Mouse (Mus musculus) lung, adult 18-20 months (tissue): ENCODE results near the gene Phc2.

Experiments
- DNase-seq, 2 experiments: peaks; one replicate each; pipeline ENCODE4 v3.0.0; 2022; ENCODE audit warnings: mixed read lengths in 2 of 2

Gene Phc2

DNA sequence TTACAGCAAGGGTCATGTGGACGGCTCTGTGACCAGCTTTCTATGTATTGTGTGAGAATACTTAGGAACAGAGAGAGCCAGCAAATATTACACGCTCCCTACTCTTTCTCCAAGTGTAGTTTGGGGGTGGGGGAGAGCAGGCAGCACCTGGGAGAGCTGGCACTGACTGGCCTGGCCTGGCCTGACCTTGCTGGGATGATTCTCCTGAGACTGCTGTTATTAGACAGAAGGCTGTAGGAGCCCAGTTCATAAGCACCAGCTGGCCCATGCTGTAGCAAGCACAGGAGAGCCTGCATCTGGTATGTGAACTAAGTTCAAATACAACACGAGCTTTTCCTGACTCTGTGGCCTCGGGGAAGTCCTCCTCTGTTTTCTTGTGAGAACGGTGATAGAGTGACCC is 38.7 kb downstream of the Phc2 start:
- DNase-seq: no peak

DNA sequence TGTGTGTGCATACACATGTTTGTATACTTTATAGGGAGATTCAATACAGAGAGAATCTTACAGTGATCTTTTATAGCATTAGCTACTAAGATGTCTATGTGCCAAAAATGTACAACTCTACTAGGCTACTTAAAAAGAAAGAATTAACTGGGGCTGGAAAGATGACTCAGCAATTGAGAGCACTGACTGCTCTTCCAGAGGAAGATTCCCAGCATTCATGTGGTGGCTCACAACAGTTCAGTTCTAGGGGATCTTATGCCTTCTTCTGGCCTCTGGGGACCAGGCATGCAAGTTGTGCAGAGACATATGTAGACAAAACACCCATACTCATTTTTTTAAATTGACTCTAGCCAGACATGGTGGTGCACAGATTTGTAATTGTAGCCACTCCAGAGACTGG is 39.8 kb downstream of the Phc2 start:
- DNase-seq: no peak

DNA sequence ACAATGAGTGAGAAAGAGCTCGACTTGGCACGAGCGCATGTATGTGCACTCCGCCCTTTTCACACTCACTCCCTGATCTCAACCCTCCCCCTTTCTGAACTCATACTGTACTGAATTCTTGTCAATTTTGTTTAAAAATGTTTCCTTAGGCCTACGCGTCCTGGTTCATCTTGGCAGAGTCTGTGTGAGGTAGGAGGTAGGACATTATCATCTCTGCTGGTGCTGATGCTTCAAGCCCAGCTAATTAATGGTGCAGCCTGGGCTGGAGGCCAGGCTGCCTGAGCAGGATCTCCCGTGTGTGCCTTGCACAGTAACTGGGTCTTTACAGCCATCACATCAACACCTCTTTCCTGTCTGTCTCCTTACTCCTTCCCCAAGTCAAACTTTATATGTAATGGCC is 40.6 kb downstream of the Phc2 start:
- DNase-seq: no peak

DNA sequence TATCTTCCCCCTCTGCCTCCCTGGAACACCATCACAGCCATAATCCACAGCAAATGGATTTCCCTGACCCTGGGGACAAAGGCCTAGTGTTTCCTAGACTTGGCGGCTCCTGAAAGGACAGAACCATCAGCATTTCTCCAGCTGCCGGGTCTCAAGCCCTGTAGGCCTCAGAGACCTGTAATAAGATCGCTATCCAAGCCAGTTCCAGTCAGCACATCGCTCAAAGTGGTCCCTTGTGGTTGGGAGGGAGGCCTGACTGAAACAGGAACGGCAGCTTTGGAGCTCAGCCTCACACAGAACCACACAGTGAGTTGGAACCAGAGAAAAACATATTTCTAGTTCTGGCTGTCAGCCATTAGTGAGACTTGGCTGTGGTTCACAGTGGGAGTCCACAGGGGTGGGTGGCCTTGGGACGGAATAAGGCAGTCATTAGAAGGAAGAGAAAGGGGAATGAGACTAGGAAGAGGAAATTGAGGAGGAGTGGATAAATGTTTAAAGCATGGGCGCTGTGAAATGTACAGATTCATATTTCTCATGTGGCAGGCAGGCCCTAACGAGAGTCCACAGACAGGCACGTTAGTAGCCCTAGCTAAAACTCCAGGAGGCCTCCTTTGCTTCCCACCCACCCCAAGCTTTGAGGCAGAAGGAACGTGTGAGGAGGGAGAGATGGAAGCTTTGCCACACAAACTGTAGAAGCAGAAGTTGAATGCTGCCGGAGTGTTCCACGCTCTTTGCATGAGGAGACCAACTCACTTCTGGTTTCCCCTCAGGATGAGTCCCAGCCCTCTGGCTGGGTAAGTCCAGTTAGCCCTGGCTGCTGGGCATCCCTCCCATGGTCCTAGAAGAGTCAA is 43.7 kb downstream of the Phc2 start:
- DNase-seq: peak in 1 of 2 experiments; percentile 36

DNA sequence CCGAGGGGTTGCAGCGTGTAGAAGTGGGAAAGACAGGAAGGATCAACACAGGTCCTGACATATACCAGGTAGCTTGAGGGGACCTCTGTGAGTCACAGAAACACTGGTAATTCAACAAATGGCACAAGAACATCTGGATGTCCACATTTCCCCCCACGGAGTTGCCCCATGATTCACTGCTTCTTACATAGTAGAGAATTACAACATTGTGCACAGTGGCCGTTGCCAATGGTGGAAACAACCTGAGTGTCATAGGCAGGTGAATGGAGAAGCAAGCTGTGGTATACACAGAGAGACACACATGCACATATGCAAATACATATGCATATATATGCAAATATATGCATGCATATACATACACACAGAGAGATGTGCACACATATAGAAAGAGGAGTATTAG is 45.4 kb downstream of the Phc2 start:
- no peak for DNase-seq

DNA sequence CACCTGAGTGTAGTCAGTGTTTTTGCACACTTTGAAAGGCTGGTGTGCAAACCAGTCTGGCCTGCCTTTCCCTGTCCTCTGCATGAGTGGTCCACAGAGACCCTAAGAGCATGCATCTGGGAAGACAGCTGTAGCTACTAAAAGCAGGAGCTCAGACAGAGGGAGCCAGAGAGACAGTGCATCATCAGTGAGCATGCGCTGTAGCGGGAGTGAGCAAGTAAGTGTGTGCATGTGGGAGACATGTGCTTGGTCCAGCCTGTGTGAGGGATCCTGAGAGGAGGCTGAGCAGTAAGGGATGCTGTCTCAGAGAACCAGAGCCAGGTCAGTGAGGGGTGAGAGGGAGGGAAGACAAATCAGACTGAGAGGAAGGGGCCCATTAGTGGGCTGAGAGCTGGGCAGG is 46.0 kb downstream of the Phc2 start:
- no peak for DNase-seq

DNA sequence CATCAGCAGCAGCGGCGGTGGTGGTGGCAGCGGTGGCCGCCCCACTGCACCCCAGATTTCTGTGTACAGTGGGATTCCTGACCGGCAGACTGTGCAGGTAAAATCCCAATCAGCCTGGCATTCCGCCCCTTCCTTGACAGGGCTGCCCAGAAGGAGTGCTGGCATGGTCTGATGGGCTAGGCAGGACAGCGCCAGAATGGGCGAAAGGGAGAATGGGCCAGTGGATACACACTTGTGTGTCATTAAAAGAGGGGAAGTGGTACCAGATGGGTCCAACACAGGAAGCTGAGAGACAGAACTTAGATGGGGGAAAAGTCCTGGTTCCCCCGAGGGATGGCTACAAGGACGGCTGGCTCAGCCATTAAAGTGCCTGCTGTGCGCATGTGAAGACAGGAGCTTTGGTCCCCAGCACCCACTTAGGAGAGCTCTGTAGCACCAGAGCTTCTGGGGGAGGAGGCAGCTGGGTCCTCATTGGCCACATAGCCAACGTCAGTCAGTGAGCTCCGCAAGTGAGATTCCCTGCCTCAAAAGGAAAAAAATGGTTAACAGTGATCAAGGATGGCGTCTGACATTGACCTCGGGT is 50.7 kb downstream of the Phc2 start:
- no peak for DNase-seq

DNA sequence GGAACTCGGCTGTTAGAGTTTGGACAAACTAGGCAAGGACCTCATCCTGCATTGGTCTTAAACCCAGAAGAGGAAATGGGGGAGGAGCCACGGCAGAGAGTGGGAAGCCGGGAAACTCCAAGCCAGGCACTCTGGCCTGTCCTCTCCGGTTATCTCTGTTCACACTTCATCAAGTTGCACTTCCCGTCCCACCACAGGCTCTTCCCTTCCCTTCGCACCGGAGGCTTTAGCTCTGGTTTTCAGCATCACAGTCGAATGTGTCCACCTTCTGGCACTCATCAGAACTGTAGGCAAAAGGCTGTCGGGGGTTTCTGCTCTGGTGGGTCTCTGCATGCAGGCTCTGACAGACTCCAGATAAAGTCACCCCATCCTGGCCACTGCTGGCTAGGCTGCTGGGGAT is 52.1 kb downstream of the Phc2 start:
- peak in 1 of 2 experiments; percentile 46 for DNase-seq

DNA sequence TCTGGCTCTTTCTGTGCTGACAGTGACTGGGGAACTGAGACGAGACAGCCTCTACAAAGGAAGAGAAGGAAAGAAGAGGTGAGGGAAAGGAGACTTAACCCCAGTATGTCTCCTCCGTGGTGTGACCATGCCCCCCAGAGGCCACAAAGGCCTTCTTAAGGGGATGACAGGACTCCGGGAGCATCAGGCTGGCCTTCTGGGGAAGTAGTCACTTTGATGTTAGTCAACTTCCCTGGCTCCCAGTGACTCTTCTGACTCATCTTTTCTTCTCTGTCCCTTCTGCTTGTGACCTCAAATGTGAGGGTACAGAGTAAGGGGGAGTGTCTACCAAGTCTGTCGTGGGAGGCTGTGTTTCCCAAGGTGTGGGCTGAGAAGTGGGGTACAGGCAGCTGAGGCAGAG is 52.9 kb downstream of the Phc2 start:
- DNase-seq: no peak

DNA sequence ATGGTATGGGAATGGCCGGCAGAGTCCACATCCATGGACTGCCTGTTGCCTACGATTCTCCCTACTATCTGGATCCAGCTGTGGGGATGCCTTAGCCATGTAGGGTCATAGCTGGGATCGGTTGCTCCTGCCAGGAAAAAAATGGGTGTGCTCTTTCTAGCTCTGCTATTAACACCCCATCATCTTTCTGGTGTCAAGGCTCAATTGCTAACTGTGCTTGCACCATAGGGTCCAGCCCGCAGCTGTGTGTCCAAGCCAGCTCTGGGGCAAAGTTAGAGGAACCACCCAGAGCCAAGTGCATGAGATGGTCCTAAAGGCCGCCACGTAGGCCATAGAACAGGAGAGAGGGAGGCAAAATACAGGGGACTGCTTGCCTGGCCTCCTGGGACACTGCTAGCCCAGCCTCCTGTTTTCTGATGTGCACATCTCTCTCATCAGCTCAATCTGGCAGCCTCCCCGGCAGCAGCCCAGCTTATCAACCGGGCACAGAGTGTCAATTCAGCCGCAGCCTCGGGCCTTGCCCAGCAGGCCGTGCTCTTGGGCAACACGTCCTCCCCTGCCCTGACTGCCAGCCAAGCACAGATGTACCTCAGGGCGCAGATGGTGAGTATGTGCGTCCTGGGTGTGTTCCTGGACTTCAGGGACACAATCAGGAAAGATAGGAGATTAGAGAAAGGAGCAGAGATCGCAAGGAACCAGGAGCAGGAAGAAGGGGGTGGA is 54.7 kb downstream of the Phc2 start:
- no peak for DNase-seq

DNA sequence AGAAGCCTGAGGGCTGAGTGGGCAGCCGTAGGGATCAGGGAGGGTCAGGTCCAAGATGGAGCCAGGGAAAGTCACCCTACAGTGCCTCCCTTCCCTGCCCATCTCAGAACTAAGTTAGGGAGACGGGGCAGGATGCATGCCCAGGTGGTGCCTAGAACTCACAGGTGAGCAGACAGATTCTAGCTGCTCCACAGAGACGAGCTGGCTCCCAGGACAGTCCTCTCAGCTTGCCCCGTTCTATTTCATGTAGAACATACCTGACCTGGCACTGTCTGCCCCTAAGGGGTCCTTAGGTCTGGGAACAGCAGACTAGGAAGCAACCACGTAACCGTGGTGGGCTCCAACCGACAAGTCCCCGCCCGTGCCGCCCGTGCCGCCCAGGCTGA is 55.3 kb downstream of the Phc2 start:
- DNase-seq: no peak

DNA sequence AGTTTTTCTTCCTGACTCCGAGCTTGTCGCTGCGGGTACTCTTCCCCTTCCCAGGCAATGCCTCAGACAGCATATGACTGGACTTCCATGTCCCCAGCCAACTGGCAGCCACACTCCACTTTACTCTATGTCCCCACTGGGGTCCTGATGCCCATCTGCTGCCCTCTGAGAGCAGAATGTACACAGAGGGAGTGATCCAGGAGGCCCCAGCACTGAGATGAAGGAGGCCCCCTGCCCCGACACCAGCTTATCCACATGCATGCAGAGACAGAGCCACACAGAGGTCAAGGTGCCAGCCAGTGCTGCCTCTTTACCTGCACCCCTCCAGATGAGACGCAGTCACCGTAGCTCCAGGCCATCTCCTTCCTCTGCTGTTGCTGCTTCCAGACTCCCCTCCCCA is 55.8 kb downstream of the Phc2 start:
- no peak for DNase-seq

DNA sequence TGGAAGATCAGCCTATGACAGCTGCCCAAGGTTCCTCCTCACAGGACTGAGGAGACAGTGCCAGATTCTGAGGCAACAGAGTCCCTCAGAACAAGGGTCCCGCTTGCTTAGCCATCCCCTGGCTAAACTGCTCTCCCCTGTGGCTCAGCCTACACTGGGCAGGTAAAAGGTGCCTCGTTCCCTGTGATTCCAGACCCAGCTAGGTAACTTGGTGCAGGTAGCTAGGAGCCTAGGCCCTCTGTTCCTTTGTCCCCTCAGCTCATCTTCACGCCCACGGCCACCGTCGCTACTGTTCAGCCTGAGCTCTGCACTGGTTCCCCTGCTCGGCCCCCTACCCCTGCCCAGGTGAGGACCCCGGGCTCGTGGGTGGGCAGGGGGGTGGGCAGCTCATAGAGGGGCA is 56.3 kb downstream of the Phc2 start:
- DNase-seq: no peak

DNA sequence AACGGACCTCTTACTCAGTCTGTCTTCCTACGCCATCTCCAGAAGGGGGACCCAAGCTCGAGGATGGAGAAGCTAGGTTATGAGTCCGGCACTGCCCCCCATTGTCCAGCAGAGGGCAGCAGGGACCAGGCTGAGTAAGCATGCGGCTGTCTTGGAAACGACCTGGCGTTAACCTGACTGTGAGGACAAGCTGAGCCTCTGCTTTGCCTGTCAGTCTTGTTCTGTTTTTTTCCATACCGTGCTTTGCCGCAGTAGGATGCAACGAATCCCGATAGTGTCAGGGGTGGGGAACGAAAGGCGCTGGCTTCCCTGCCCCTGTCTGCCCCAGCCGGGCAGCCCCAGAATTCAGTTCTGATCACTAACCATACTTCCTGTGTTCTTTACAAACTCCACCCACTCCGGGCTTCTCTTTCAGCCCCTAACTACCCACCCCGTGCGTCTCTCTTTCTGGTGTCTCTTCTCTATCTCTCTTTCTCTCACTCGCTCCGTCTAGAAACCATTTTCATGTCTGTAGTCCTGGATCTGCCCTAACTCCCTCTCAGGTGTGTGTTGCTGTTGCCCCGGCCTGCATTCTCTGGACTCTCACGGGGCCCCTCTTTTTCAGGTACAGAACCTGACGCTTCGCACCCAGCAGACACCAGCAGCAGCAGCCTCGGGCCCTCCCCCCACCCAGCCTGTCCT is 57.1 kb downstream of the Phc2 start:
- DNase-seq: peak; percentile 88 to 92

DNA sequence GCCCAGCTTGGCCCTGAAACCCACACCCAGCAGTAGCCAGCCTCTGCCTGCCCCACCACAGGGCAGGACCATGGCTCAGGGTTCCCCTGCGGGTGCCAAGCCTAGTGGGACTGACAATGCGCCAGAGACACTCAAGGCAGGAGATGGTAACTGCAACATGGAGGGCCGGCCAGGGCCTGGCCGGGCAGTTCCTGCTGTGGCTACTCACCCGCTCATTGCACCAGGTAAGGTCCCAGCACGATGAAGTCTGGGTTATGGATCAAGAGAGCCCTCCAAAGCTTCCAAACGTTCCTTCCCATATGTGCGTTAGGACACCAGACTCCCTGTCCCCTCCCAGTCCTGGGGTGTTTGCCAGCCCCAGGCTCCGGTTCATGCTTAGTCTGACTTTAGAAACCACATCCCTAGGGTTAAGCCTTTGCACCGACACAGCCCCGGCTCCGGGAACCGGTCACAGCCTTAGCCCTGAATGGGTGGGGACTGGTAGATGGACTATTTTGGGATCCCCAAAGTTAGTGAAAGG is 57.7 kb downstream of the Phc2 start:
- DNase-seq: no peak

DNA sequence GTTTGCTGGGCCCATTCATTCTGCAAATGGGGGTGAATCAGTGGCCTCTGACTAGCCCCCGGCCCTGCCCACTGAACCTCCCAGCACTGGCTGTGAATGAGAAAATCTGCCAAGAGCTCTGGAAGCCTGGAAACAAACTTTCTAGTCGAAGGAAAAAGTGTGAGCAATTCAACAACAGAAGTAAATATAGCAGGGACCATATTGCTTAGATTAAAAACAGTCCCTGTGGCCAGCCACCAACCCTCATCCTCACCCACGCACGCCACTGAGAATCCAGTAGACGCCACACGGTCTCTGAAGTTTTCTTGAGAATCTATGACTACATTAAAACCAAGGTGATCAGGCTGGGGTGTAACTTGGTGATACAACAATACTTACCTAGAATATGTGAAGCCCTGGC is 58.4 kb downstream of the Phc2 start:
- DNase-seq: no peak

DNA sequence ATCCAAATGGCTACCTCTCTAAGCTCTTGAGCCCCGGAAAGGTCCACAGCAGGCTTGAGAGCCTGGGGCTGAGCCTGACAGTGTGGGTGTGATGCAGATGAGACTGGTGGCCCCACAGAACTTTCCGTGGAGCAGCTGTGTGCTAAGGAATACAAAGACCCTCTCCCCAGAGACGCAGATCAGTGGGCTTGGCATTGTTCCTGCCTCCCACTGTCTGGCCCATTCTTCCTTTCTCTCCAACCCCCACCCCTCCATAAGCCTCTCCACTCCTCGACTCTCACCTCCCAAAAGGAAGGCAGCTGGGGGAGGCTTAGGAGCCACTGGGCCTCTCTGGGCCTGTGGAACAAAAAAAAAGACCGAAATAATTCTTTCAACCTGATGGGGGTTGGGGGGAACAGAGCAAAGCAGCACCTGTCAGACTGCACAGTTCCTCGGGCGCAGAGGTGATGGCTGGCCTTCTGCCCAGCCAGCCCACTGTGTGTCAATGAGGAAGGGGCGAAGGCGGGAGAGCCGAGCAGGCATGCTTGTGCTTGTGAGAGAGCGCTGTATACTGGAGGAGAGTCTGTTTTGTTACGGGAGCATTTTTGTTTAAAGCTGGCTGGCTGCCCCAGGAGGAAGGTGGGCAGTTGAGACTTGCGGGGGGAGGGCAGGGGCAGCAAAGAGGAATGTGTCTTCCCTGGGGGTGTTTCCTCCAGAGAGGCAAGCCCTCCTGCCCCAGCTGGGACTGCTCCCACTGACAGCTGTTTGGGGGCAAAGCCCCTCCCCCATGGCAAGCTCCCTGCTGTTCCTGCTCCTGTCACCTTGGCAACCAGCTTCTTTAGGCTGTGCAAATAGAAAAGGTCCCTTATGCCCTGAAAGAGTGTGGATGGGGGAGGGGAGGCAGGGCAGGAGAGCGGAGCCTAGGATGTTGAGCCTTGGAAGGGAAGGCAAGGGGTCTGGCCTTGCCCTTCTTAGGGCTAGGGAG is 61.0 kb downstream of the Phc2 start:
- peak in 1 of 2 experiments; percentile 47 for DNase-seq

DNA sequence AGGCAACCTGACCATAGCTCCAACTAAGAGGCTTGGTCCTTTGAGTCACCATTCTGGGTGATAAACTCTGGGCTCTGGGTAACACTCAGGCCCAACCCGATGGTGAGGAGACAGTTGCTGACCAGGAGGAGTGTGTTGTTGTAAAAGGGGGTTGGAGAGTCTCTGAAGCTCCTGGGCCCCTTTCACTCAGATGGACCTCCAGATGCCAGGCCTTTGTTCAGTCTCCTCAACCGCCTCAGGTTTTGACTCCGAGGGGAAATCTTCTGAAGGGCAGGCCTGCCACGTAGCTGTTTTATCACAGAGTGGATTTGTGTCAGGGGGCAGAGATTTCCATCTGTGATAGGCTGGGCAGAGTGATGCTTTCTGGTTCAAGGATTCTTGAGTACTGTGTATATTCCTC is 61.8 kb downstream of the Phc2 start:
- DNase-seq: no peak

DNA sequence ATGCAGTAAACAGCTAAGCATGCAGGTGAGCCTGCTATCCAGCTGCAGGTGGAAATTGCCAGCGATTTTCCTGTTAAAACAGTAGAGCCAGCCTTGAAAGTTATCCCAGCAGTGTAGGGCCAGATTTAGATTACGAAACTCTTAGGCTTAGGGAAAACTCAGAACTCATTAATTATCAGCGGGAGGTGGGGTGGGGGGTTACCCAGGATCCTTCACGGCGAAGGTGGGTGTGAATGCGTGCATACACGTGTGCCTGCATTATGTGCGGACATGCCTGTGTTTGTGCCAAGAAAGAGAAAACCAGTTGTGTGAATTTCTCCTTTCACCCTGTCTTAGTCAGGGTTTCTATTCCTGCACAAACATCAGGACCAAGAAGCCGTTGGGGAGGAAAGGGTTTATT is 62.2 kb downstream of the Phc2 start:
- no peak for DNase-seq

DNA sequence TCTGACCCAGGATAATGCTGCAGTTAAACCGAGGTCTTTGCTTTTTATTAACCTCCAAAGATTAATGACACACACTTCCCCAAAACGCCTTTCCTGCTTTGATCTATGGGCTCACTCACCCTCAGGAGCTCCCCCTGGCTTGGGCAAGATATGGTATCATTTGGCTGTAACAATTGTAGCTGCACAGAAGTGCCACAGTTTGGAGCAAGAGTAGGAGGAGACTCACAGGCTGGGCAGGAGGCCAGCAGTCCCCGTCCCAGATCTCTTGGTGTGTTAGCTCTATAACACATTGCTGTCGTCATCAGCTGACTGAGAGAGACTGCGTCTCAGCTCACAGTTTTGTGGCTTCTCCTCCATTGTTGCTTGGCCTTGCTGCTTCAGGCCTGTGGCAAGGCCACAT is 65.6 kb downstream of the Phc2 start:
- peak; percentile 54 to 66 for DNase-seq

DNA sequence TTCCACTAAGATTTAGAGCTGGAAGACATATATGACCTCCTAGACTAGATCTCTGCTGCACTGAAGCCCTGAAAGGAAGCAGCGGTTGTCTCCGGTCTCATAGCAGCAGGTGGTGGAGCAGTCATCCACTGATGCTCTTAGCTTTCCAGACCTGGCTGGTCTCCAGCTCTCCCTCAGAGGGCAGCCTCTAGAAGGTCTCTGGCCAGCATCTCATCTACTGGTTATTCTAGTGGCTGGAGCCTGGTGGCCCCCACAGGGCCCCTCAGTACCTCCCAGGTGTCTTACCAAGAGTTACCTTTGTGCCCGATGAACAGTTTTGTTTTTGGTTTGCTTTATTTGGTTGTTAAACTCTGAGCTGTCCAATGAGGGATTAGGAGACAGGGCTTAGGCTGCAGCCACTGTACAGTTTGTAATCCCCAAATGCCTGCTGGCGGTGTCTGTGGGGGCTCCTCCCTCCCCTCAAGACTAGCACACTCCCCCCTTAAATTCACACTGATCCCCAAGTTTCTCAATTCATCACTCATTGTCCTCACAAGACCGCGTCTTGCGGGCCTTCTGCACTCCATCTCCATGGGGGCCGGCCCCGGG is 66.7 kb downstream of the Phc2 start:
- no peak for DNase-seq

DNA sequence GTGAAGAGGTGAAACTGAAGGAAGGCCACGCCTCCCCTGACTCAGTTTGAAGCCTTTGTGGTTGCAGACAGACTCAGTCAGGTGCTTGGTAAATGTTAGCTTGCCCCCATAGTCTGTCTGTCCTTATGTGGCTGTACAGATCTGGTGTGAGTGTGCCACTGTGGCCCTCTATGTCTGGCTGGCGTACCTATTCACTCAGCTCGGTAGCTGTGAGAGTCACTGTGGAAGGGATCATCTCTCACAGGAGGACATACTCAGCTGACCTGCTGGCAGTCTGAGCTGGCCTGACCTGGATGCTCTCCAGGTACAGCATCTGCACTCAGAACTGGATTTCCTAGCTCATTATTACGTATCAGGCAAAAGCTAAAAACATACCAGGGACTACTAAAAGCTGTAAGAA is 67.3 kb downstream of the Phc2 start:
- DNase-seq: no peak
